Mouse (Mus musculus) hindlimb bud, embryonic 11.5 days (tissue): ENCODE measurements around the gene Tas2r117.

Source experiments
- DNase-seq: peaks from one replicate; pipeline ENCODE4 v3.0.0-alpha.2; 2012; ENCODE audit warnings: low read depth, low spot score; ENCODE audit errors: extremely low spot score

Gene Tas2r117

DNA sequence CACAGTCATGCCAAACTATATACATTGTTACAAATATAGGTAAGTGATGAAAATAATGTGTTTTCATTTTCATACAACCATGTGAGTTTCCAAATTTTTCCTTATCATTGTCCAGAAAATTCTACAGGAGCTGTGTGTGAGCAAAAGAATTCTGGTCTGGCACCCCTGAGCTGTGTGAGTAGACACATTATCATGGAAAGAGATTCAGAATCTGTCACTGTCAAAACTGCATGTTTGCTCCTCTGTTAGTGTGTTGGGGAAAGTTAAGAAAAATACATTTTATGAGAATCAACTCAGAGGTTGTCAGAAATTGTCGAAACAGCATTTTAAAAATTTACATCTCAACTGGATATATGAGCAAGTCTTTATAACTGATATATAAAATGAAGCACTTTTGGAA is at the start of gene Tas2r117:
TSS of gene Tas2r117 (plus strand) at position 301 of the 400 bp plus-strand sequence.
- no peak for DNase-seq

DNA sequence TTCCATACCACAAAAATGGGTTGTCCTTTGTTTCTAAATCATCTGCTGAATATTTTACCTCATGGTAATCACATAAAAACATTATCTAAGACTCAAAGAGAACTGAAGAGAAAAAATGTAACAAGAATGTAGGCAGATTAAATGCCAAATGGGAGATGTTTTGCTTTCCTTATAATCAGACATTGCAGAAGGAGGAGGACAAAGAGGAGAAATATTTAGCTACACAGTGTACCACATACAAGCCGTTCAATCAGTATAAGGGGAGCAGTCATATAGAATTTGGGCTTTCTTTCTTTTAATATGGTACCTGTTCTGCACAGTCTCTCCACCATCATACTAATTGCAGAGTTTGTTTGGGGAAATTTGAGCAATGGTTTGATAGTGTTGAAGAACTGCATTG is 48.2 kb upstream of the Tas2r117 start, which contains the start of gene Tas2r124:
TSS of gene Tas2r124 (plus strand) at position 301 of the 400 bp plus-strand sequence.
- no peak for DNase-seq

DNA sequence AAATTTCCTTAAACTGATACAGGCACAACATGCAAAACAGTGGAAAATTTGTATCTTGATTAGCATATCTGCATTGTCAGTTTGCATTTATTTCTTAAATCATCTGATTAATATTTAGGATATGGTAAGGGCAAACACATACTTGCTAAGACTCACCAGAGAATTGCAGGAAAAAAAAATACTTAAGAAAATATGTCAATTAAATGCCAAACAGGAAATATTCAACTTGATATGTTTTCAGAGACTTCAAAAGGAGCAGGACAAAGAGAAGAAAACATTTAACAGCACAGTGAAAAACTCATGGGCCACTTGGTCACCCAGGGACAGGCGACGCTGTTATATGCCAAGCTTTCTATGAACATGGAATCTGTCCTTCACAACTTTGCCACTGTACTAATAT is 40.8 kb upstream of the Tas2r117 start, which contains the start of gene Tas2r102:
TSS of gene Tas2r102 (plus strand) at position 301 of the 400 bp plus-strand sequence.
- DNase-seq, result no peak

DNA sequence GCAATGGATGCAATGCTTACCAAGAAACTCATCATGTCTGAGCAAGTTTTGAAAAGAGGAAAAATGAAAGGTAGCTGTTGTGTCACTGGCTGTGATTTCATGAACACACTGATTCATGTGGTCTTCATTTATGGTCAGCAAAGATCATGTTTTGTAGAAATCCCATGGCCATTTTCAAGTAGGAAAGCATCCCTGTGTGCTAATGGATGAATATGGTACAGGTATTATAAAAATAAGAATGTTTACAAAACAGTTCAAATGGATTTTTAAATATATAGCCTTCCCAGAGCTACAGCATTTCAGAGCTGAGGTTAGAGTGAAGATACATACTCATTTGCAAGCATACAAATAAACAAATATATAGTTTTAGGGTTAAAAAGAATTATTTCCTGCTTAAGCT is 24.6 kb upstream of the Tas2r117 start, which contains the start of gene Tas2r136:
TSS of gene Tas2r136 (minus strand) at position 101 of the 400 bp plus-strand sequence.
- DNase-seq, result no peak

DNA sequence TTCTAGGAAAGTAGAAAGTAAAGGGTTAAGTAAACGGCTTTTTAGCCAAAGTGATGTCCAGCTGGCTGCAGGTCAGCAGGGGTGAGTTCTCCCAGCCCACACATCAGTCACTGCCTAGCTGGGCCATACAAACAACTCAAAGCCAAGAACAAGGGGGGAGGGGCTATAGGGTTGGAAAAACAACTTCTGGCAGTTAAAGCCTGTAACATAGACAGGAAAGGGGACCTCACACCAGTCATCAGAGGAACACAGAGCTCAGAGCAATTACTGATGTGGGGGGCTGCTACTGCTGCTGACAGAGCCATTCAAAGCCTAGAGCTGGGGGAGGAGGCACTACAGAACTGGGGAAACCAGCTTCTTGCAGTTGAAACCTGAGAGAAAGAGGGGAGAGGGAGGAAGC is 7.2 kb upstream of the Tas2r117 start:
- DNase-seq, result no peak

DNA sequence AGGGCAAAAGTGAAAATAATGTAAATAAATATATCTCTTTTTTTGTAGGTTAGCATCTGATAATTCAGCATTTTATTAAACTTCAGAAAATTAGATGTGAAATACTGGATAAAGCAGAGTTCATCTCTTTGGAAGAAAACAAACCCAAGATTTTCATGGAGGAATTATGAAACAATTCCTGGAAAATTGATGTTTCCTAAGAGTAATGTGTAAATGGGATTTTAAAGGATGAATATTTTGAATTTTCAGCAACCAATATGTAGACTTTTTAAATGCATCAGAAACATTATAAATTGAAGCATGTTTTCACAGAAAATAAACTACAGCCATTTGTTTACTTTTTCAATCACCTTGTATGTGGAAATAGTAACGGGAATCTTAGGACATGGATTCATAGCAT is 44.2 kb downstream of the Tas2r117 start, which contains the start of gene Tas2r123:
TSS of gene Tas2r123 (plus strand) at position 301 of the 400 bp plus-strand sequence.
- no peak for DNase-seq
